Mouse (Mus musculus) lung, postnatal 10 days (tissue): ENCODE results near the gene Cryzl1.
A peak's percentile ranks its signal among the peaks of the same experiment; 100 is the strongest.

Experiments used
- DNase-seq: peaks from one replicate; pipeline ENCODE4 v3.0.0; 2021

Gene Cryzl1

DNA sequence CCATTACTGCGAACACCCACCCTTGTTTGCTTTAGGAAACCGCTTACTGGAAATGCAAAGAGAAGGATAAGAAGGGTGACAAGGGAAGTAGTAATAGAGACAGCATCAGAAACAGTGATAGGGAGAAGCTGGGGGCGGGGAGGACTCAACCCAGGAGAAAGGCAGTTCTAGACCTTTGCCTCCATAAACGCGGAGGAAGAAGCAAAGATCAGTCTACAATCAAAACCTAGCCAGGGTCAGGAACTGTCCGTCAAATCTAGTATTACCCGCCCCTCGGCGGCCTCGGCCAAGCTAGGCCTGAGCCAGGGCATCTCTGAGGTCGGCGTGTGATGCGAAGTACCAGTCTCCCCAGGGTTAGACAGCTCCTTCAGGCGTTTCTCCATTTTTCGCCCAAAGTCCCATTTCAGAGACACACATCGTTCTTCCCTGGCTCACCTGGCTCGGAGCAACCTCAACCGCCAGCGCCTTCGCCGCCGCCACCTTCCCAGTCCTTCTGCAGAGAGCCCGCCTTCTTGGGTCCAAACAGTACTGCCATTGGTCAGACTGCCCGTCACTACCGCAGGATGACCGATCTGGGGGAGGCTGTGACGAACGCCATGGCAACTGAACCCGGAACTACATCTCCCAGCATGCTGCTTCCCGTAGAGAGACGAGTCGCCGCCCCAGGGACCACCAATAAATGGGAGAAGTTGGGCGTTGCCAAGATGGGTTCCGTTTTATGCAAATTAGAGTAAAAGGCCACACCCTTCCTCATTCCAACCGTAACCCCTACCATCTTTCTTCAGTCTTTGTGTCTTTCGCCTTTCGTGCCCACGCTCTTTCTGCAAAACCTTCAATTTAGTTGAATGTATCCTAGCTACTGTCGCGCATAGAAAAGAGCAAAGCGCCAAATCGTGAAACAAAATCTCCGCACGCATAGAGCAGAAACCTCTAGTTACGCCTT lies at the start of gene Cryzl1:
TSS of gene Cryzl1 (minus strand) at position 853 of the 943 bp plus-strand sequence.
- peak; percentile 99 for DNase-seq

GRCm38 (mm10) chr16:91772586-91772985 lies 43.8 kb upstream of the Cryzl1 start:
- no peak for DNase-seq

DNA sequence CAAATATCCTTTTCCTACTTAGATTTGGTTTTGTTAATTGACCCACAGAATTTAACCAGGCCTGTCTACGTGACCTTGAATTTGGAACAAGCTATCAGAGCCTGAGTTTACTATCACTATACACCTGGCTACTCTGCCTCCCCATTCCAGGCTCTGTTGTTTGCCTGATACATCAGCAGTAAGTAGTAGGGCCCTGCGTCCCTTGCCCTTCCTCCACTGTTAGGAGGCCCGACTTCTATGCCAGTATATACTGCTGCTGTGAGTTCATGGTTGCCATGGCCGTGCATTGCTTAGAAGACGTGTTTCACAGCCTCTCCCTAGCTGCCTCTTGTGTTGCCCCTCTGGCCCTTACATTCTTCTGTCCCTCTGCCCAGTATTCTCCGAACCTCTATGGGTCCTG lies 42.6 kb upstream of the Cryzl1 start:
- no peak for DNase-seq

- DNase-seq: no peak
Observed at GRCm38 (mm10) chr16:91770662-91771061, 41.9 kb upstream of the Cryzl1 start.

DNA sequence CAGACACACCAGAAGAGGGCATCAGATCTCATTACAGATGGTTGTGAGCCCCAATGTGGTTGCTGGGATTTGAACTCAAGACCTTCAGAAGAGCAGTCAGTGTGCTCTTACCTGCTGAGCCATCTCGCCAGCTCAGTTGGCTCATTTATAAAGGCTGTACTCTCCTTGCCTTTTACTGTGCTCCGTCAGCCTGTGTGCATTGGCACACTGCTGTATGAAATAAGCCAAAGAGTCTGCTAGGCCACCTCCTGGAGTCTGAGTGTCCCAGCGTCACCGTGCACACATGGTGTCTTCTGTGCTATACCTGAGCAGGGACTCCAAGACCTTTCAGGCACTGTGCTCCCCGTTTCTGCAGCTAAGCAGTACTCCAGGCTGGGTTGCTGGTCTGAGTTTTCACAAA lies 41.1 kb upstream of the Cryzl1 start:
- no peak for DNase-seq

DNA sequence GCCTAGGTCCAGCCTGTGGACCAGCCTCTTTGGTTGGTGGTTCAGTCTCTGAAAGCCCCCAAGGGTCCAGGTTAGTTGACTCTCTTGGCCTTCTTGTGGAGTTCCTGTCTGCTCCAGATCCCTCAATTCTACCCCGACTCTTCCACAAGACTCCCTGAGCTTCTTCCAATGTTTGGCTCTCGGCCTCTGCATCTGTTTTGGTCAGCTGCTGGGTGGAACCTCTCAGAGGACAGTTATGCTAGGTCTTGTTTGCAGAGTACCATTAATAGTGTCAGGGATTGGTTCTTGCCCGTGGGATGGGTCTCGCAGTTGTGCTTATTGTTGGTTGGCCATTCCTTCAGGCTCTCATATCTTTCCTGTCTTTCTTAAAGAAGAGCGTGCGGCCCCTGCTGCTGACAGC lies 39.8 kb upstream of the Cryzl1 start:
- no peak for DNase-seq

DNA sequence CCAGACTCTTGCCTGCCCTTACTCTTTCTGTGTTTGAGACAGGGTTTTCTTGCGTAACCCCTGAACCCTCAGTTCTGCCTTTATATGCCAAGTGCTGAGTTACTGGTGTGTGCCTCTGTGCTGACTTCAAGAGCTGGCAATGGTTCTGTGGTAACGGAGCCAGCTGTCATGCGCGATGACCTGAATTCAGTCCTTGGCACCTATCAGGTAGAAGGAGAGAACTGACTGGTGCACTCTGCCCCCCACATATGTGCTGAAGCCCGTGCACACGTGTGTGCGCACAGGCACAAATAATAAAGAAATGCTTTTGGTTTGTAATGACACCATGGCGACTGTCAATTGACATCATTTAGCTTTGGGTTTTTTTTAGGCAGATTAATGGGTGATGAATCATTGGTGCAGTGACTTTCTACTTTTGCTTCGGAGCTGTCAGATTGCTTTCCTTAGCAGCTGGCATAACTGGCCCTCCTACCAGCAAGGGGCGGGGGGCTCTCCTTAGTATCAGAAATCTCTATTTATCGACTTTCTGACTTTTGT lies 38.5 kb upstream of the Cryzl1 start:
- no peak for DNase-seq

DNA sequence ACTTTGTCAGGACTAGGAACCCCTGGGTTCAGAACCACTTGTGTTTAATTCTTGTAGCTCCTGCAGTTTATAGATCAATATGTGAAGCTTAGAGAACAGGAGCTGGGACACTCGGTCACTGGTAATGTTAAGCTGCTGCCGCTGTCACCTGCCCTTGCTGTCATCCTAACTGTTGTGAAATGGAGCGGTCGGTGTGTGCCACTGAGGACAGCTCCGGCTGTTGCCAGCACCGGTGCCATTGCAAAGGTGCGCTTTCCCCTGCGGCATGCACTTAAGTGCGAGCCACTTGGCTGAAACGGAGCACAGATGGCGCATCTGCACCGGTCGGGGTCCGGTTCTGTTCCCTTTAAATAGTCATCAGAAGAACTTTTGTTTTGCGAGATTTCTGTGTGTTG lies 37.0 kb upstream of the Cryzl1 start:
- no peak for DNase-seq

- no peak for DNase-seq
Observed at GRCm38 (mm10) chr16:91765121-91765815, 36.5 kb upstream of the Cryzl1 start.

DNA sequence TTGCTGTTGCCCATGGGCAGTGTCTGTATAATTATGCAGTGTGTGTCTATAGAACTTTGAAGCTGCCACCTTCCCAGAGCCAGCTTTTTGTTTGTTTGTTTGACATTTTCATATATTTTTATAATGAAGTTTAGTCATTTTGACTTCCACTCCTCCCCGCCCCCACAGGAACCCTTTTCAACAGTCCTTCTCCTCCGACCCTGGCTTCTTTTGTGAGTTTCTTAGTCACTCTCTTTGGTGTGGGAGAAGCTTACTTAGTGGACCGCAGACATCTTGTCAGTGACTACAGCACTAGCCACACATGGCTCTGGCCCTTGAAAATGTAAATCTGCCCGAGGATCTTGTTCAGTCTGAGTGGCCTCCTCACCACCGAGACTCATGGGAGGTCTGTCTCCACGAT lies 35.6 kb upstream of the Cryzl1 start:
- DNase-seq: no peak

DNA sequence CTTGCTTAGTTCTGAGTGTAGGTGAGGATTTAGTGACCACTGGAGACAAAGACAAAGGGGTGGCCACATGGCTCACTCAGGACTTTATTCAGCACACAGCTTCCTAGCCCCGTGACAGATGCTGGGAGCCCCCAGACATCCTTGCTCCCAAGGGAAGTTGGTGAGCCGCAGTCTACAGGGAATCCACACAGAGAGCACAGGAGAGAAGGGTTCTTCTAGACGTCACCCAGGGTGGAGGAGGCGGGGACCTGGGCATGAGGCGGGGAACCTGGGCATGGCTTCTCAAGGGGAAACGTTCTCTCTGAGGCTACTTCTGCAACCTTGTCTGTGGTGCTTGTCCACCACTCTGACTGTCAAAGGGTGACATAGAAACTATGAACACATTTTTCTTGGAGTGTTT lies 35.2 kb upstream of the Cryzl1 start:
- peak; percentile 23 for DNase-seq

- DNase-seq: no peak
Observed at GRCm38 (mm10) chr16:91762476-91762875, 33.7 kb upstream of the Cryzl1 start.

- DNase-seq: no peak
Observed at GRCm38 (mm10) chr16:91761761-91762160, 33.0 kb upstream of the Cryzl1 start.

DNA sequence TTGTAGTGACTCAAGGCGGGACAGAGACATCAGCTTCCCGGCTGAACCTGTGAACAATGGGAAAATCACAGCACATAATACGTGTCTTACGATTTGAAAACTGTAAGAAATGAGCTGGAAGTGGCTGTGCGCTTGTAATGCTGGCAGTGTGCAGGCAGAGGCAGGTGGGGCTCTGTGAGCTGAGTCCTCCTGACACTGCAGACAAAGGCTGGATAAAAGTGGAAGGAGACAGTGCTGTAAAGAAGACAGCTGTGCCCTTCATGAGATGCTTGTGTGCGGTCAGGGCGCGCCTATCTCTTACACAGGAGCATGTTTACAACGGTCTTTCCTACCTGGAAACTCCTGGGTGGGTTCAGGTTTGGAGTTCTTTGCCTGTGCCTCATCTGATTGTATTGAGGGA lies 32.4 kb upstream of the Cryzl1 start:
- DNase-seq: no peak

GRCm38 (mm10) chr16:91754957-91755356 lies 26.2 kb upstream of the Cryzl1 start:
- DNase-seq: no peak

DNA sequence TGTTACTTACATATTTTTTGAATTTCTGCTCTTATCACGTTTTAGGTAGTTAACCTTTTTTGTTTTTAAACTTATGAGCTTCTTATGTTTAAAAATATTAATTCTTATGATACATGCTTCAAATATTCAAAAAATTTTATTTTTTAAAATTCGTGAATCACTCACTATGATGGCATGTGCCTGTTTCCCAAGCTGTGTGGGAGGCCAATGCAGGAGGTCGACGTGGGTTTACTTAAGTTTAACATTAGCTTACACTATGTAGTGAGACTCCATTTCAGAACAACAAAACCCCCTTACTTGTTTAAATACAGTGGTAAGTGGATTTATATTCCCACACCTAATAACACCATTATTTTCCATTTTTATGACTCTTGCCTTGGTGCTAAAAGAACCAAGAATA lies 24.8 kb upstream of the Cryzl1 start:
- DNase-seq: no peak

GRCm38 (mm10) chr16:91751644-91752385 lies 23.0 kb upstream of the Cryzl1 start:
- no peak for DNase-seq

GRCm38 (mm10) chr16:91747567-91747966 lies 18.8 kb upstream of the Cryzl1 start:
- DNase-seq: no peak

DNA sequence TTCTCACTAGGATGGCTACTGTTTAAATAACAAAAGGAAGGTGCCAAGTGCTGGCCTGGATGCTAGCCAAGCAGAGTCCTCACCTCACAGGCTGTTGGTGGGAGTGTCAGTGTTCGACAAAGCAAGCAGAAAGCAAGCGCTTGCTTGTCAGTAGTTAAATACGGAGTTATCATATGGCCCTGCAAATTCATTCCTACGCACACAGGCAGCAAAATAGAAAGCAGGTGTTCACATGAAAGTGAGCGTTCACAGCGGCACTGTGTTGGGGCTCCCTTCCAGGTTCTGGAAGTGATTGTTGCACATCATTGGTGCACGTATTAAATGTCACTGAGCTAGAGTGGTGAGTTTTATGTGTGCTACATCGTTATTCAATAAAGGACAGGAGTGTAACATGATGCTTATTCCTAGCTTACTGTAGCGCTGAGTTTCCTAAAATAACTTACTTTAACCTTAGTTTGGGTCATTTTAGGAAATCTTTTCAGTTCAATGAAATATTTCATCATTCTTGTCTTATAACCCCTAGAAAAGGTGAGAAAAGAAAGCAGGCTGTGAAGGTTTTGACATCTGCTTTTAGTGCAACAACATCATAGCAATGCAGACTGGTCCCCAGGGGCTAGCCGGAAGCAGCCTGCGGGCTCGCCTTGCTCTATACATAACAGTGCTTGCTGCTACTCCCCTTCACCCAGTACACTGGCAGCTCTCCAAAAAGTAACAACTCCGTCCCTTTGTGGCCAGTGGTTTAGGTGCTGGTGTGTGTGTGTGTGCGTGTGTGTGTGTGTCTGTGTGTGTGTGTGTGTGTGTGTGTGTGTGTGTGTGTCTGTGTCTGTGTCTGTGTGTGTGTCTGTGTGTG lies 17.6 kb upstream of the Cryzl1 start:
- DNase-seq: peak; percentile 53

DNA sequence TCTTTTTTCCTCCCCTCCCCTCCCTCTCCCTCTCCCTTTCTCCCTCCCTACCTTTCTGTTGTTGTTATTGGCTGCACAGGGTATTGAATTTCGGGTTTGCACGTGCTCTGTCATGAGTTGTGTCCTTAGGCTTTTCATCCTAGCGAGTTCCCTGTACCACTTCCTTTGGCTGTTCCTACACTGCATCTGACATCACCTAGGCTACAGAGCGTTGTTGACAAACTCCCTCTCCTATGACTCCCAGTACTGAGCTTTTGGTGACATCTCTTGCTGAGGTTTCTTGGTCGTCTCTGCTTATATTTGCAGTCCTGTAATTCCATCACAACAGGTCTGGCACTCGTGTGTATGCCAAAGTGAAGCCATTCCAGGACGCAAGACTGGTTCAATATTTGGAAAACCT lies 14.3 kb upstream of the Cryzl1 start:
- DNase-seq: no peak

DNA sequence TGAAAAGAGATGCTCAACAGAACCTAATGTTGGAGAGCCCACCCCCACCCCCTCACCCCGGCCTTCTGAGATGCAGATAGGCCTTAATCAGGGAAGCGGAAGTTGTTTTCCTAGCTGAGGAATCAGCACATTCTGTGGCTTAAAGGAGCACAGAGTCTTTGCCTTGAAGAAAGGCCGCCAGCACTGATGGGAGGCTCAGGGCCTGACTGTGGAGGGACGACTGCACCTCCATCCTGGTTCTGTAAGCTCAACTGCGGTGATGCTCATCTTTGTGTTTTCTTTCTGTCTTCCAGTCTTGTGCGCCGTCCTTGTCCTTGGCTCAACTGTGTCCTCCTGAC lies 12.1 kb upstream of the Cryzl1 start:
- DNase-seq: no peak

GRCm38 (mm10) chr16:91740184-91740917 lies 11.6 kb upstream of the Cryzl1 start:
- DNase-seq: no peak
